Mouse (Mus musculus): ENCODE measurements around the gene Dhx37. TPM values are rescaled to one million over a fixed set of nuclear protein-coding genes. Genes with fewer than 3 reads are reported as not detected.
"Not testable (repeated sequence)": the region's sequence is repeated elsewhere in the genome, so short reads cannot be mapped to it uniquely, and the experiment has no call there.

The Dhx37 gene
- polyA plus RNA-seq, 1 experiment from 2014 or later = 6.9 TPM

DNA sequence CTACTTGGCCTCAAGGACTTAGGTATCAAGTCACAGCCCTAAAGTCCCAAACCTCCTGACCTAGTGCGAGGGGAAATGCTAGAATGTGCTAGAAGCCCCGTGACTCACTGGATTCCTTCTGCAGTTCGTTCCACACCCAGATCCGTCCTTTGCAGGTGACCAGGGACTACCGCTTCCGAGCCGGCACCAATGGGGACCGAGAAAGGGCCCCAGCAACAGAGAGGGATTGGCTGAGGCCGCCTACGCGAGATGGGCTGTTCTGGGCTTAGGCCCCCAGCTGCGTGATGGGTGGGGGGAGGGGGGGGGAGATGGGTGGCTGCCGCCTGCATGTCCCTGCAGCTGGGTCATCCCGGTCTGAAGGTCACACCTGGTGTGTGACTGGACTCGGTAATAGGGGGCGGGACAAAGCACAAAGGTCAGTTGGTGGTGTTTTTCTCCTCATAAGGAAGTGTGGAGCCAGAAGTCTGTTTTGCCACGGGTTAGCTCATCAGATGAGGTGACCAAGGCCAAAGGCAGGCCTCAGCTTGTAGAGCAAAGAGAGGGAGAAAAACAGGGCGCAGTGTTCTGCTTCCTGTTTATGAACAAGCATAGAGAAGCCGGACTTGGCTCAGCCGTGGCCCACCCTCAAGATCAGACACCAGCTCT, 40.8 kb downstream of the Dhx37 start:
- WGBS (ENCODE audit: missing documents) = 1% methylated on average over 19 of the region's 20 CpGs

DNA sequence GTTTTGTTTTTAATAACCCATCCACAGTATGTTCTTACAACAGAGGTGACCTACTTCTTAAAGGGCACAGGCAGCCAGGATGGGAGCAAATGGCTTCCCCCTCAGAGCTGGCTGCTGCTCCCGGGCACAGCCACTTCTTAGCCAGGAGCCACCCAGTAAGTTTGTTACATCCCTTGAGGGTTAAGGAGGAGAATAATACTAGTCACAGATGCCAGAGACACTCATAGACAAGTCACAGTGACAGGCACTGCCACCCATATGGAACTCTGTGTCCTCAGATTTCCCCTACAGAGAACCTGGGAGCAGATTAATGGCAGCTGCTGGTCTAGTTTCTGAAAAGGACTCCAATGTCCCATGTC, 41.3 kb downstream of the Dhx37 start:
- Histone ChIP-seq H3K4me3 (ENCODE audit: inconsistent target) (peak overlapping the region; percentile 33), H3K27ac (peak overlapping the region; percentile 100), H3K36me3 (ENCODE audit: inconsistent target) (no peaks in the 10 kb centered on the region), H3K79me2 (ENCODE audit: inconsistent target) (peaks cover 37% of the 10 kb centered on the region)
- WGBS (ENCODE audit: missing documents) = 40% methylated on average over 1 of the region's 1 CpGs

More for the DNA sequence above, 40.8 kb downstream of the Dhx37 start:
- H3K27ac ChIP-seq = peak overlapping the region; percentile 100
- H3K36me3 ChIP-seq (ENCODE audit: inconsistent target) = no peaks in the 10 kb centered on the region
- peak overlapping the region; percentile 33 for H3K4me3 ChIP-seq (ENCODE audit: inconsistent target)
- H3K79me2 ChIP-seq (ENCODE audit: inconsistent target) = peaks cover 35% of the 10 kb centered on the region

DNA sequence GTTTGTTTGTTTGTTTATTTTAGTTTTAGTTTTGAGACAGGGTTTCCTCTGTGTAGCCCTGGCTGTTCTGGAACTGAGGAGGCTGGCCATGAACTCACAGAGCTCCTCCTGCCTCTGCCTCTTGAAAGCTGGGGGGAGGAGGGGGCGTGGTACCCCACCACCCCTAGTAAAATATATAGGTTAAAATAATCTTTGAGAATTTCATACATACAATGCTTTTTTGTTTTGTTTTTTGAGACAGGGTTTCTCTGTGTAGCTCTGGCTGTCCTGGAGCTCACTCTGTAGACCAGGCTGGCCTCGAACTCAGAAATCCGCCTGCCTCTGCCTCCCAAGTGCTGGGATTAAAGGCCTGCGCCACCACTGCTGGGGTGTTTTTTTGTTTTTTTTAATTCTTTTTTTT, 41.7 kb downstream of the Dhx37 start:
- Histone ChIP-seq H3K4me3 (ENCODE audit: inconsistent target) (peak overlapping the region; percentile 33), H3K27ac (peak overlapping the region; percentile 100), H3K79me2 (ENCODE audit: inconsistent target) (peaks cover 39% of the 10 kb centered on the region)
- H3K36me3 ChIP-seq (ENCODE audit: inconsistent target) = not testable (repeated sequence)
- 100% methylated on average over 1 of the region's 4 CpGs for WGBS (ENCODE audit: missing documents)

DNA sequence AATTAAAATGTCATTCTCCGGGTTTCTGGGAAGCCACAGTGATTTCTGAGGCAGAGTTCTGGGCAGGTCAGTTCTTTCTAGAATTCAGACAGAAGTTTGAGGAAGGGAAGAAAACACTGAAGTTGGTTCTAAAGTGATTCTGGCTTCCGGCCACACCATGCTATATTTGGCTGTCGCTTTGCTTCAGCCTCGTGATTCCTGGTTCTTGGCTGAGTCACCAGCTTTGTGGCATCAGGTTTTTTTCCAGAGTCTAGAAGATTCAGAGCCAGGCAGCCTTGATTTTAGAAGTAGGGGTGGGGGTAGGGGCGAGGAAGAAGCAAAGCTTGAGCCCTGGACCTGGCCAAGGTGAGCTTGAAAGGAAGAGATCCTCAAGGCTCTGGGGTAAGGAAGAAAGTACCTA, 42.3 kb downstream of the Dhx37 start:
- Histone ChIP-seq H3K79me2 (ENCODE audit: inconsistent target) (peaks cover 42% of the 10 kb centered on the region), H3K4me3 (ENCODE audit: inconsistent target) (peak overlapping the region; percentile 33), H3K36me3 (ENCODE audit: inconsistent target) (no peaks in the 10 kb centered on the region), H3K27ac (peak overlapping the region; percentile 100)
- 0% methylated on average over 3 of the region's 5 CpGs for WGBS (ENCODE audit: missing documents)

DNA sequence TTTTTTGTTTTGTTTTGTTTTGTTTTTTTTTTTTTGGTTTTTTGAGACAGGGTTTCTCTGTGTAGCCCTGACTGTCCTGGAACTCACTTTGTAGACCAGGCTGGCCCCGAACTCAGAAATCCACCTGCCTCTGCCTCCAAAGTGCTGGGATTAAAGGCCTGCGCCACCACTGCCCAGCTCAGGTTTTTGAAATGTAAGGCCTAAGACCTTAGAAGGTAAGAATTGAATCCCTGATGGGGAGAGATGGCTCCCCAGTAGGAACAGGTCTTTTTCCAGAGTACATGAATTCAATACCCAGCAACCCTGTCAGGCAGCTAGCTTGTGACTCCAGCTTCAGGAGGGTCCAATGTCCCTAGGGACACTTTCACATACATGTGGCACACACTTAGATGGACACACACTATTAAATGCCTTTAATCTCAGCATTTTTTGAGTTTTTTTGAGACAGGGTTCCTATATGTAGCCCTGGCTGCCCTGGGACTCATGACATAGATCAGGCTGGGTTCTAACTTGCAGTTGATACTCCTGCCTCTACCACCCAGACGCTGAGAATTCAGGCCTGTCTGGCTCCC, 42.9 kb downstream of the Dhx37 start:
- Histone ChIP-seq H3K4me3 (ENCODE audit: inconsistent target) (peak overlapping the region; percentile 17; the same call in 1 of the 2 replicates), H3K79me2 (ENCODE audit: inconsistent target) (peaks cover 43% of the 10 kb centered on the region), H3K27ac (peak overlapping the region; percentile 100), H3K36me3 (ENCODE audit: inconsistent target) (peaks cover under 1% of the 10 kb centered on the region; the same call in 1 of the 2 replicates)
- 51% methylated on average over 3 of the region's 3 CpGs for WGBS (ENCODE audit: missing documents)

DNA sequence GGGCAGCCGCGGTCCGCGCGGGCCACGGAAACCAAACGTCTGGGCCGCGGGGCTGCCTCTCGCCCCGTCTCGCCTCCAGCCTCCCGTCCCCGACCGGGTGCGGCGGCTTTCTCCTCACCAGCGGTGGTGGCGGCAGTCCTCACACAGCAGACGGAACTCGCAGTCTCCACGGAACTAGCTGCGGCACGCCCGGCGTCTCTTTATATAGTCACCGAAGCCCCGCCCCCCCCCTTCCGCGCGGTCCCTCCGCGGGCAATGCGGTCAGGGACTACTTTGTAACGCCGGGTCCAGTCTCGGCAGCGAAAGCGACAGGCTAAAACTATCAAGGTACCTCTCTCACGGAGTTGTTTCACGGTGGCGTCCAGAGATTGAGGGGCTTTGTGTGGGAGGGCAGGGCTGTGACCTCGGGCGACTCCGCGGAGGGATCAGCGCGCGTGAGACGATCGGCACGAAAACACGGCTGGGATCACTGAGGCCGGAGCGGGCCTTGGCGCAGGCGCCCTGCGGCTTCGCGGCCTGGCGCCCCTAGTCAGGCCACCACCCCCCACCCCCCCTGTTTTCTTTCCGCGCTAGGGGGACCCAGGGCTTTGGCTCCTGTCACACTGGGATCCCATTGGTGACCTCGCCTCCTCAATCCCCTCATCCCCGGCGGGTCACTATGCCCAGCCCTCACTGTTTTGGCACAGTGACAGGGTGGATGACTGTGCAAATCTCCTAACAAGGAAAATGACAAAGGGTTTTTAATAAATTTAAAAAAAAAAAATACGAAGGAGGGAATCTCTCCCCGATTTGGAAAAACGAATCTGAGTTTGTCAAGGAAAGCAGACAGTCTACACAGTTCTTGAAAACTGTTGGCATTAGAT, 44.1 kb downstream of the Dhx37 start, which contains the start of gene Ubc:
Gene Ubc (minus strand): TSS at position 624 of the 863 bp plus-strand sequence.
- Histone ChIP-seq H3K4me3 (ENCODE audit: inconsistent target) (peak within 1 kb of the TSS; percentile 94), H3K79me2 (ENCODE audit: inconsistent target) (peaks cover 50% of the 10 kb centered on the region), H3K27ac (peak within 1 kb of the TSS; percentile 100), H3K36me3 (ENCODE audit: inconsistent target) (peaks cover 7% of the 10 kb centered on the region)
- whole genome bisulfite sequencing (ENCODE audit: missing documents) = 0% methylated on average over 49 of the region's 69 CpGs

DNA sequence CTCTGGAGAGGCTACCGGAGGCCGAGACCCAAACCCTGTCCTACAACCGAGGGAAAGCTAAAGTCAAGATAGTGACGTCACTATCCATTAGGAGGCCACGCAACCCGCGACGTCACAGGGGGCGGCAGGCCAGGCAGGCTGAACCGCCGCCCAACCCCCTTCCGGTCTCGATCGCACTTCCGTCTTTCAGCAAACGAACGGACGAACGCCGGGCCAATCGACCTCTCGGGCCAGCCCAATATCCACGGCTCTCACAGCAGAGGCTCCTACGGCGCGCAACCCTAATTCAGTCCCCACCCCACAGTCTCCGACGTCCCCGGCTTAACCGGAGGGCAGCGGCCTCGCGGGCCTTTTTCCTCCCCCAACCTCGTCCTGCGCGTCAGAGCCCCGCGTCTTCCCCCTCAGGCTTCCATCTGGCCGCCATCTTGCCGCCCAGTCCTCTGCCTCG, 44.8 kb downstream of the Dhx37 start, which contains the start of gene Gm10382:
Gene Gm10382 (plus strand): TSS at position 192 of the 448 bp plus-strand sequence.
- WGBS (ENCODE audit: missing documents) = 0% methylated on average over 39 of the region's 41 CpGs
- Histone ChIP-seq H3K4me3 (ENCODE audit: inconsistent target) (peak within 1 kb of the TSS; percentile 94), H3K79me2 (ENCODE audit: inconsistent target) (peaks cover 52% of the 10 kb centered on the region), H3K36me3 (ENCODE audit: inconsistent target) (peaks cover 7% of the 10 kb centered on the region), H3K27ac (peak within 1 kb of the TSS; percentile 100)

DNA sequence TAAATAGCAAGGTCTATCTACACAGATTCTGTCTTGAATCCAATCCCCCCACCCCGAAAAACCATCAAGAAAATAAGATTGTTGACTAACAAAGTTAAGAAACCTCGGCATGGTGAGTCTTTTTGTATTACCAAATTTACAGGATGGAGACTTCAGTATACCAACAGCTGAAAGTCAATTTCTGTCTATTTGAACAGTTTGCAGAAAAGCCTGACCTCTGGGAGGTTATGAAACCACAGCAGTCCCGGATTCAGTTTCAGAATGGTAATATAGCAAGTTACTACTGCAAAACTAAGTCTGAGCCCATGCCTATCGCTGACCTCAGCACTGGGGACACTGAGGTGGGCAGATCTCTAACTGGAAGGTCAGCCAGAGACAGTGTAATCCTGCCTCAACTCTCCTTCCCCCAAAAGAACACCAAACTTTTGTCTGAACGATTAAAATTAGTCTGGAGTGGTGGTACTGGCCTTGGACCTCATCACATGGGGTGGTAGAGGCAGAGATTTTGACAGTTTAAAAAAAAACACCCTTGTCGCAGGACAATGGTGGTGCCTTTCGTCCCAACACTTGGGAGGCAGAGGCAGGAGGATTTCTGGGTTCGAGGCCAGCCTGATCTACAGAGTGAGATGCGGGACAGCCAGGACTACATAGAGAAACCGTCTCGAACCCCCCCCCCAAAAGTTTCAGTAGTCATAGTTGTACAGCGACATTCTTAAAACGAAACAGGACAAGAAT, 45.4 kb downstream of the Dhx37 start:
- Histone ChIP-seq H3K4me3 (ENCODE audit: inconsistent target) (peak overlapping the region; percentile 94), H3K36me3 (ENCODE audit: inconsistent target) (peaks cover 7% of the 10 kb centered on the region), H3K27ac (peak overlapping the region; percentile 100), H3K79me2 (ENCODE audit: inconsistent target) (peaks cover 52% of the 10 kb centered on the region)
- 12% methylated on average over 12 of the region's 13 CpGs for WGBS (ENCODE audit: missing documents)

DNA sequence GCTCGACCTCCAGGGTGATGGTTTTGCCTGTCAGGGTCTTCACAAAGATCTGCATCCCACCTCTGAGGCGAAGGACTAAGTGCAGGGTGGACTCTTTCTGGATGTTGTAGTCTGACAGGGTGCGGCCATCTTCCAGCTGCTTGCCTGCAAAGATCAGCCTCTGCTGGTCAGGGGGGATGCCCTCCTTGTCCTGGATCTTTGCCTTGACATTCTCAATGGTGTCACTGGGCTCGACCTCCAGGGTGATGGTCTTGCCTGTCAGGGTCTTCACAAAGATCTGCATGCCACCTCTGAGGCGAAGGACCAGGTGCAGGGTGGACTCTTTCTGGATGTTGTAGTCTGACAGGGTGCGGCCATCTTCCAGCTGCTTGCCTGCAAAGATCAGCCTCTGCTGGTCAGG, 46.6 kb downstream of the Dhx37 start:
- 100% methylated on average over 2 of the region's 6 CpGs for WGBS (ENCODE audit: missing documents)

DNA sequence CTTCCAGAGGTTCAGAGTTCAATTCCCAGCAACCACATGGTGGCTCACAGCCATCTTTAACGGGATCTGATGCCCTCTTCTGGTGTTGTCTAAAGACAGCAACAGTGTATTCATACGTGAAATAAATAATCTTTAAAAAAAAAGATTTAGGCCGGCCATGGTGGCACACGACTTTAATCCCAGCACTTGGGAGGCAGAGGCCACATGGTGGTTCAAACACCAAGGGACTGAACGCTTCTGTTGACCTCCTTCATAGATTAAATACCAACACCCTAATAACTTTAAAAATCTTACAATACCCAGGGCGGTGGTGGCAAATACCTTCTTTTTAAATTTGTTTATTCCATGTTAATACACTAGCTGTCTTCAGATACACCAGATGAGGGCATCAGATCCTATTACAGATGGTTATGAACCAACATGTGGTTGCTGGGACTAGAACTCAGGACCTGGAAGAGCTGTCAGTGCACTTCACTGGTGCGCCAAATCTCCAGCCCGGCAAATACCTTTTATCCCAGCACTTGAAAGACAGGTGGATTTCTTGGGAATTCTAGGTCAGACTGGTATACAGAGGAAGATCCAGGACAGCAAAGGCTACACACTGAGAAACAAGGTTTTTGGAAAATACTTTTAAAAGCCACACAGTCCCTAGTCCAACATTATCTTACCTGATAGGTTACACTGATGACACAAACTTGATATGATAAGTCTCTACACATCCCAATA, 48.5 kb downstream of the Dhx37 start:
- WGBS (ENCODE audit: missing documents) = 76% methylated on average over 8 of the region's 8 CpGs
- Histone ChIP-seq H3K27ac (no peak overlapping the region), H3K79me2 (ENCODE audit: inconsistent target) (peaks cover 39% of the 10 kb centered on the region), H3K36me3 (ENCODE audit: inconsistent target) (peaks cover 7% of the 10 kb centered on the region), H3K4me3 (ENCODE audit: inconsistent target) (peak overlapping the region; percentile 18; the same call in 1 of the 2 replicates)

More for the DNA sequence above, 46.6 kb downstream of the Dhx37 start:
- H3K27ac ChIP-seq; H3K36me3 ChIP-seq (ENCODE audit: inconsistent target): not testable (repeated sequence)
- peak overlapping the region; percentile 8; the same call in 1 of the 2 replicates for H3K4me3 ChIP-seq (ENCODE audit: inconsistent target)
- H3K79me2 ChIP-seq (ENCODE audit: inconsistent target) = peaks cover 48% of the 10 kb centered on the region

DNA sequence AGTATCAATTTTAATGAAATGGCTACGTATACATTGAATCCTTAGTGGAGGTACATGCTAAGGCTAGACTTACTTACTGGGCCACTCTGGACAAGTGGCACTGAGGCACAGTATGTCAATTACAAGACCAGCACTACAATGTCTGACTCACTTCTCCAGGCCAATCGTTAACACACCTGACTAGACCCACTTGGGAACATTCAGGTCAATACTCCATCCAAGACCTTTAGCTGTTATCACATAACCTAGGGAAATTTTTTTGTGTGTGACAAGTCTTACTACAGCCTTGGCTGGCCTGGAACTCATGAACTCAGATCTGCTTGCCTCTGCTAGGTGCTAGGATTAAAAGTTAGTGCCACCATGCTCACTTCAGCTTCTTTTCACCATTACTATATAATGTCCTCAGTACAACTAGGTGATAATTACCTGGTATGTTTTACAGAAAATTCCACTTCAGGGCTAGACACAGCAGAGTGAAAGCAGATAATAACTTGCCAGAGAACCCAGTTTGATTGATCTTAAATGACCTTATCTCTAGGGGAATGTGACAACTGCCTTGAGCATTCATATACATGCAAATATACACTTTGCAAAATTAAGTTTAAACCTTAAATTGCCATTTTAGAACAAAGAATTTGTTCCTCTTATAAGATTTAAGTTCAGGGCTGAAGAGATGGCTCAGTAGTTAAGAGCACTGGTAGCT, 49.3 kb downstream of the Dhx37 start:
- peak overlapping the region; percentile 18; the same call in 1 of the 2 replicates for H3K4me3 ChIP-seq (ENCODE audit: inconsistent target)
- H3K27ac ChIP-seq = no peak overlapping the region
- WGBS (ENCODE audit: missing documents) = 87% methylated on average over 2 of the region's 2 CpGs
- H3K79me2 ChIP-seq (ENCODE audit: inconsistent target) = peaks cover 38% of the 10 kb centered on the region
- H3K36me3 ChIP-seq (ENCODE audit: inconsistent target) = peaks cover 7% of the 10 kb centered on the region

DNA sequence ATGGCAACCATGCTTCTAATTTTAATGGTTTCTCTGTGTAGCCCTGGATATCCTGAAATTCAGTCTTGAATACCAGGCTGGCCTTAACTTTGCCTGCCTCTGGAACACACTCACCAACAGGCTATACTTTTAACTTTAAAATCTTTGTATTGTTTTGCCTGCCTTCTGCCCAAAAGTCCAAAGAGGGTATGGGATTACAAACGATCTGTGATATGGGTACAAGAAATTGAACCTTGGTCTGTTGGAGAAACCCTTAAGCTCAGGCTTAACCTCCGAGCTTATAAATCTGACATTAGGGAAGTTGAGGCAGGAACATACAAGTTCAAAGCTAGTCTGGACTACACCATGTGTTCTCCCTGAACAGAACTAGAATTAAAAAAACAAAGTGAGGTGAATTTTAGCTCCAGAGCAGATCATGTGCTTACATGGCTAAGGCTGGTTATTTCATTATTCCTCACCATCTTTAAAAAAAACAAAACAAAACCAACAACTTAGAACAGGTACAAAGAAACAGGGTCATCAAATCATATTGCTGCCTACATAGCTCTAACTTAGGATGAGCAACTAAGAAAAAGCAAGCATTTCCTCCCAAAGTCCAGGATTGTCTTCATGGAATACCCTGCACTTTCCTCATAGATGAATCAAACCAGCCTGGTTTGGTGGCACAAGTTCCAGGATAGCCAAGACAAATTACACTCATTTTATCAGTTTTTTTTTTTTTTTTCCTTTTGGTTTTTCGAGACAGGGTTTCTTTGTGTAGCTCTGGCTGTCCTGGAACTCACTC, 50.1 kb downstream of the Dhx37 start:
- H3K79me2 ChIP-seq (ENCODE audit: inconsistent target) = peaks cover 32% of the 10 kb centered on the region
- no peak overlapping the region for H3K4me3 ChIP-seq (ENCODE audit: inconsistent target)
- WGBS (ENCODE audit: missing documents) = 78% methylated on average over 3 of the region's 3 CpGs
- no peak overlapping the region for H3K27ac ChIP-seq
- H3K36me3 ChIP-seq (ENCODE audit: inconsistent target) = peaks cover 7% of the 10 kb centered on the region

All from macrophage (primary cell).